Comparison of ENCODE assay signal across 9 mouse cellular contexts in the genomic region with DNA sequence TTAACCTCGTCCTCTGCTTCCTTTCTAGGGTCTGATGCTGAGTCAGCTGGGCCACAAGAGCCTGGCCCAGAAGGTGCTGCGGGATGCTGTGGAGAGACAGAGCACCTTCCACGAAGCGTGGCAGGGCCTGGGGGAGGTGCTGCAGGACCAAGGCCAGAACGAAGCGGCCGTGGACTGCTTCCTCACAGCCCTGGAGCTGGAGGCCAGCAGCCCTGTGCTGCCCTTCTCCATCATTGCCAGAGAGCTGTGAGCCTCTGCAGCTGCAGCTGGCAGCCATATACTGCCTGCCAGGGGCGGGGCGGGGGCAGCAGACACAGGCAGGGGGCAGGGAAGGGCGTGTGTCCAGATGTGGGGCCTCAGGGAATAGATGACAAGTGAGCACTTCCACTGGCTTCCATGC. TPM values are rescaled to one million over a fixed set of nuclear protein-coding genes. Genes with fewer than 3 reads are reported as not detected.
DNase-seq lines count a peak whose midpoint lies in the region; ATAC-seq and TF ChIP-seq lines count a peak whose summit lies in the region.
"Had no signal": no experiment of that assay in that cellular context is flagged by ENCODE, and none has a peak within 500 bp of the region (broad histone marks: within the 10 kb centered on the region; RNA-seq: fewer than 3 reads in every experiment).

No protein-coding gene starts in this region.

- 28% methylated on average over 10 of the region's 10 CpGs for WGBS in limb, embryonic 15.5 days

- intact Hi-C loops in gastrocnemius, adult 2 months (cut with DNase I): no loop called here

- peak overlapping the region; percentile 93 for H3K27ac ChIP-seq in gastrocnemius, adult 2 months
- peak overlapping the region; percentile 63 for H3K27ac ChIP-seq in limb, embryonic 15.5 days

- TF ChIP-seq CTCF in gastrocnemius, adult 2 months (IDR thresholded peaks at IDR 0.05): no peak

- H3K36me3 ChIP-seq in limb, embryonic 15.5 days: no peaks in the 10 kb centered on the region

- peaks cover 53% of the 10 kb centered on the region for H3K4me1 ChIP-seq in limb, embryonic 15.5 days

- H3K9me3 ChIP-seq in limb, embryonic 15.5 days: no peaks in the 10 kb centered on the region

- no peak for ATAC-seq in limb, embryonic 15.5 days (ENCODE audit: insufficient number of reproducible peaks, low FRiP score, low TSS enrichment, low read depth)

- no peaks in the 10 kb centered on the region for H3K27me3 ChIP-seq in limb, embryonic 15.5 days

- no peak overlapping the region for H3K9ac ChIP-seq in limb, embryonic 15.5 days

- no peak overlapping the region for H3K4me2 ChIP-seq in limb, embryonic 15.5 days

- peak; percentile 73 for DNase-seq in gastrocnemius, adult 2 months
- DNase-seq in gastrocnemius, postnatal 10 days: no peak
- peak; percentile 20 for DNase-seq in urinary bladder, postnatal 14 days (ENCODE audit: low spot score)
- no peak for DNase-seq in urinary bladder, adult 2 months (ENCODE audit: low spot score)
- DNase-seq in cerebellum, adult 11-12 months: no peak
- DNase-seq in layer of hippocampus, postnatal 14 days (ENCODE audit: low spot score in 2 of 2): no peak
- no peak for DNase-seq in thymus, postnatal 14 days

- H3K4me3 ChIP-seq in gastrocnemius, adult 2 months: no peak overlapping the region
- H3K4me3 ChIP-seq in limb, embryonic 15.5 days: no peak overlapping the region

RNA-seq across cellular contexts. Expression of a gene that starts 47.7 kb away (rescaled TPM):
- not detected for total RNA-seq in gastrocnemius, adult 2 months (2021)
- not detected for total RNA-seq in gastrocnemius, postnatal 10 days (2021)
- not detected in 2 replicates for polyA plus RNA-seq in urinary bladder, adult 2 months (2012; rRNA removed)
- not detected in 2 replicates for polyA plus RNA-seq in limb, embryonic 15.5 days (2015; fragmentation: Nextera tagmentation; extraction: Ambion mirVana)
- total RNA-seq in layer of hippocampus, postnatal 14 days (2021): not detected
- total RNA-seq: heart, postnatal 10 days had no signal

Comparison
In these comparisons a context has a peak if more than half of its experiments do, and no peak if none do; other contexts are left out.
1. DNase-seq: peak in gastrocnemius, adult 2 months (single experiment) and urinary bladder, postnatal 14 days (single experiment); none in gastrocnemius, postnatal 10 days (single experiment), urinary bladder, adult 2 months (single experiment), cerebellum, adult 11-12 months (single experiment), layer of hippocampus, postnatal 14 days (0 of 2) and thymus, postnatal 14 days (single experiment).